8 mouse cellular contexts compared by ENCODE assay signal in genomic region chr8:122665221-122665620, GRCm38 (mm10). TPM values are rescaled to one million over a fixed set of nuclear protein-coding genes. Genes with fewer than 3 reads are reported as not detected.
DNase-seq lines count a peak whose midpoint lies in the region; ATAC-seq and TF ChIP-seq lines count a peak whose summit lies in the region.

No protein-coding gene starts in this region.

- peaks cover 2% of the 10 kb centered on the region; the same call in 1 of the 2 replicates for H3K4me1 ChIP-seq in testis, adult 2 months (ENCODE audit: control insufficient read depth, insufficient read depth, low read length)
- H3K4me1 ChIP-seq in lung, embryonic 14.5 days (ENCODE audit: insufficient read depth): peaks cover 27% of the 10 kb centered on the region
- peaks cover 11% of the 10 kb centered on the region for H3K4me1 ChIP-seq in stomach, postnatal 0 days (replicated peaks; ENCODE audit: control insufficient read depth, insufficient read depth)

- peak overlapping the region; percentile 12; the same call in 1 of the 2 replicates for H3K27ac ChIP-seq in testis, adult 2 months (ENCODE audit: control insufficient read depth, insufficient read depth, low read depth, low read length)
- H3K27ac ChIP-seq in lung, embryonic 14.5 days (ENCODE audit: low read depth): peak overlapping the region; percentile 80
- no peak overlapping the region; the same call in 1 of the 2 replicates for H3K27ac ChIP-seq in stomach, postnatal 0 days (replicated peaks)

- H3K36me3 ChIP-seq in testis, adult 2 months (ENCODE audit: control insufficient read depth, insufficient read depth, low read length): no peaks in the 10 kb centered on the region
- no peaks in the 10 kb centered on the region for H3K36me3 ChIP-seq in lung, embryonic 14.5 days (ENCODE audit: insufficient read depth)
- no peaks in the 10 kb centered on the region for H3K36me3 ChIP-seq in stomach, postnatal 0 days (ENCODE audit: control insufficient read depth, insufficient read depth, low read length)

- TF ChIP-seq POLR2A in testis, adult 2 months (IDR thresholded peaks at IDR 0.05; ENCODE audit: control insufficient read depth, low read depth, low read length): no peak

- peak; percentile 76 for ATAC-seq in granulocyte monocyte progenitor cell, adult 5-6 weeks (replicated peaks; ENCODE audit: poor library complexity, severe bottlenecking)
- peak; percentile 48; the same call in 1 of the 2 replicates for ATAC-seq in lung, embryonic 14.5 days (ENCODE audit: insufficient read depth)
- 0 out of 2 replicates have a peak, but pooled peaks have one; percentile 16 for ATAC-seq in stomach, postnatal 0 days (ENCODE audit: low FRiP score, low TSS enrichment)

- peak overlapping the region; percentile 35 for H3K4me2 ChIP-seq in lung, embryonic 14.5 days
- H3K4me2 ChIP-seq in stomach, postnatal 0 days (replicated peaks; ENCODE audit: low read depth): no peak overlapping the region

- TF ChIP-seq CTCF in testis, adult 2 months (IDR thresholded peaks at IDR 0.05; ENCODE audit: control insufficient read depth, insufficient read depth, insufficient replicate concordance, low read depth, low read length): no peak
- TF ChIP-seq CTCF in lung, embryonic 14.5 days (IDR thresholded peaks at IDR 0.05; ENCODE audit: low read depth): peak; percentile 15; the same call in 1 of the 2 replicates
- no peak; the same call in 1 of the 2 replicates for TF ChIP-seq CTCF in stomach, postnatal 0 days (IDR thresholded peaks at IDR 0.05; ENCODE audit: low read depth)

- peak; percentile 65 for DNase-seq in adrenal gland, adult 2 months
- no peak for DNase-seq in adrenal gland, postnatal 4 days (ENCODE audit: low spot score in 2 of 2)
- DNase-seq in testis, postnatal 10 days (ENCODE audit: low spot score): no peak
- peak; percentile 70 for DNase-seq in kidney, adult 9 months
- DNase-seq in lung, embryonic 14.5 days: peak; percentile 74
- DNase-seq in stomach, postnatal 0 days (ENCODE audit: low spot score): no peak

- H3K27me3 ChIP-seq in testis, adult 2 months (ENCODE audit: control insufficient read depth, insufficient read depth, low read length): no peaks in the 10 kb centered on the region
- H3K27me3 ChIP-seq in lung, embryonic 14.5 days (ENCODE audit: insufficient read depth, low read length): peaks cover 3% of the 10 kb centered on the region; the same call in 1 of the 2 replicates
- no peaks in the 10 kb centered on the region for H3K27me3 ChIP-seq in stomach, postnatal 0 days (ENCODE audit: control insufficient read depth, insufficient read depth, low read length)

- 29% methylated on average over 8 of the region's 8 CpGs for WGBS in lung, embryonic 14.5 days
- WGBS in stomach, postnatal 0 days: 54% methylated on average over 8 of the region's 8 CpGs

- no peaks in the 10 kb centered on the region for H3K9me3 ChIP-seq in lung, embryonic 14.5 days (ENCODE audit: low read depth, low read length)
- no peaks in the 10 kb centered on the region for H3K9me3 ChIP-seq in stomach, postnatal 0 days (ENCODE audit: control insufficient read depth, low read length)

- TF ChIP-seq EP300 in stomach, postnatal 0 days (optimal IDR thresholded peaks at IDR 0.05): no peak

- no peak overlapping the region for H3K4me3 ChIP-seq in testis, adult 2 months (ENCODE audit: control insufficient read depth, low read depth, low read length)
- H3K4me3 ChIP-seq in lung, embryonic 14.5 days (ENCODE audit: low read depth, low read length): no peak overlapping the region
- H3K4me3 ChIP-seq in stomach, postnatal 0 days (ENCODE audit: low read depth, low read length): no peak overlapping the region

- H3K9ac ChIP-seq in lung, embryonic 14.5 days: no peak overlapping the region
- no peak overlapping the region for H3K9ac ChIP-seq in stomach, postnatal 0 days (ENCODE audit: low read length)

RNA-seq across cellular contexts. Expression of gene Cbfa2t3, which starts 33.7 kb away (rescaled TPM):
- total RNA-seq in adrenal gland, adult 2 months (2021): 10 to 100 TPM; 13.9 to 16.2 TPM
- polyA plus RNA-seq in adrenal gland, adult 2 months (2012; rRNA removed): 19.3 and 20.3 TPM in 2 replicates
- 10 to 100 TPM; 11.3 to 12.0 TPM for total RNA-seq in adrenal gland, postnatal 4 days (2021)
- 0.53 and 0.59 TPM in 2 replicates for polyA plus RNA-seq in testis, adult 2 months (2012; rRNA removed)
- total RNA-seq in granulocyte monocyte progenitor cell, adult 5-6 weeks (2014; fragmentation: Nextera tagmentation): 35.4 and 37.7 TPM in 2 replicates
- 8.3 and 16.0 TPM in 2 replicates for total RNA-seq in granulocyte monocyte progenitor cell, adult 5-6 weeks (2017)
- polyA plus RNA-seq in lung, embryonic 14.5 days (2014; fragmentation: Nextera tagmentation; extraction: Ambion mirVana): 4.7 and 5.7 TPM in 2 replicates
- polyA plus RNA-seq in stomach, postnatal 0 days (2015; fragmentation: Nextera tagmentation; extraction: Ambion mirVana): 1.8 and 2.4 TPM in 2 replicates

RNA-seq across cellular contexts. Expression of gene Pabpn1l, which starts 42.7 kb away (rescaled TPM):
- not detected for total RNA-seq in adrenal gland, adult 2 months (2021)
- polyA plus RNA-seq in adrenal gland, adult 2 months (2012; rRNA removed): not detected in 2 replicates
- total RNA-seq in adrenal gland, postnatal 4 days (2021): not detected
- polyA plus RNA-seq in testis, adult 2 months (2012; rRNA removed): not detected in 2 replicates
- total RNA-seq in granulocyte monocyte progenitor cell, adult 5-6 weeks (2014; fragmentation: Nextera tagmentation): not detected in 2 replicates
- total RNA-seq in granulocyte monocyte progenitor cell, adult 5-6 weeks (2017): not detected in 2 replicates
- polyA plus RNA-seq in lung, embryonic 14.5 days (2014; fragmentation: Nextera tagmentation; extraction: Ambion mirVana): not detected in 2 replicates
- 0.08 TPM in 1 of 2 replicates, not detected in the other for polyA plus RNA-seq in stomach, postnatal 0 days (2015; fragmentation: Nextera tagmentation; extraction: Ambion mirVana)

RNA-seq across cellular contexts. Expression of gene Trappc2l, which starts 53.8 kb away (rescaled TPM):
- 10 to 100 TPM; 53.8 to 55.5 TPM for total RNA-seq in adrenal gland, adult 2 months (2021)
- polyA plus RNA-seq in adrenal gland, adult 2 months (2012; rRNA removed): 159 and 161 TPM in 2 replicates
- total RNA-seq in adrenal gland, postnatal 4 days (2021): 10 to 100 TPM; 51.5 to 51.8 TPM
- polyA plus RNA-seq in testis, adult 2 months (2012; rRNA removed): 100 and 102 TPM in 2 replicates
- total RNA-seq in granulocyte monocyte progenitor cell, adult 5-6 weeks (2014; fragmentation: Nextera tagmentation): 41.0 and 55.7 TPM in 2 replicates
- total RNA-seq in granulocyte monocyte progenitor cell, adult 5-6 weeks (2017): 16.1 and 21.7 TPM in 2 replicates
- 49.7 and 57.2 TPM in 2 replicates for polyA plus RNA-seq in lung, embryonic 14.5 days (2014; fragmentation: Nextera tagmentation; extraction: Ambion mirVana)
- polyA plus RNA-seq in stomach, postnatal 0 days (2015; fragmentation: Nextera tagmentation; extraction: Ambion mirVana): 48.0 and 49.5 TPM in 2 replicates

RNA-seq across cellular contexts. Expression of gene Galns, which starts 54.0 kb away (rescaled TPM):
- 1 to 10 TPM; 6.0 to 7.8 TPM for total RNA-seq in adrenal gland, adult 2 months (2021)
- polyA plus RNA-seq in adrenal gland, adult 2 months (2012; rRNA removed): 6.8 and 8.0 TPM in 2 replicates
- total RNA-seq in adrenal gland, postnatal 4 days (2021): 10 to 100 TPM; 11.9 to 13.9 TPM
- 5.9 TPM in 2 replicates for polyA plus RNA-seq in testis, adult 2 months (2012; rRNA removed)
- total RNA-seq in granulocyte monocyte progenitor cell, adult 5-6 weeks (2014; fragmentation: Nextera tagmentation): 39.0 and 46.3 TPM in 2 replicates
- total RNA-seq in granulocyte monocyte progenitor cell, adult 5-6 weeks (2017): 36.1 and 46.6 TPM in 2 replicates
- polyA plus RNA-seq in lung, embryonic 14.5 days (2014; fragmentation: Nextera tagmentation; extraction: Ambion mirVana): 11.7 and 12.5 TPM in 2 replicates
- 8.2 TPM in 2 replicates for polyA plus RNA-seq in stomach, postnatal 0 days (2015; fragmentation: Nextera tagmentation; extraction: Ambion mirVana)

Comparison
In these comparisons a context has a peak if more than half of its experiments do, and no peak if none do; other contexts are left out.
1. DNase-seq: peak in adrenal gland, adult 2 months (single experiment), kidney, adult 9 months (single experiment) and lung, embryonic 14.5 days (single experiment); none in adrenal gland, postnatal 4 days (0 of 2), testis, postnatal 10 days (single experiment) and stomach, postnatal 0 days (single experiment).
2. ATAC-seq: peak in every context shown above with its lines; median percentile 76 in granulocyte monocyte progenitor cell, adult 5-6 weeks; 48 in lung, embryonic 14.5 days; 16 in stomach, postnatal 0 days.